Mouse (Mus musculus) mesoderm, embryonic 11.5 days (tissue): ENCODE data around the gene Gm15217.
A peak's percentile ranks its signal among the peaks of the same experiment; 100 is the strongest.

Experiments
- DNase-seq: peaks from one replicate; pipeline ENCODE4 v3.0.0-alpha.2; 2012; ENCODE audit warnings: low read depth, low spot score

Gm15217 gene

GRCm38 (mm10) chr14:46391621-46392170 lies 12.5 kb downstream of the Gm15217 start:
- no peak for DNase-seq

GRCm38 (mm10) chr14:46398091-46398695 lies 19.0 kb downstream of the Gm15217 start:
- peak; percentile 33 for DNase-seq

- no peak for DNase-seq
These were observed 20.7 kb downstream of the Gm15217 start for GRCm38 (mm10) chr14:46399925-46400324.

GRCm38 (mm10) chr14:46408319-46408718 lies 29.1 kb downstream of the Gm15217 start:
- DNase-seq = no peak

GRCm38 (mm10) chr14:46409016-46409415 lies 29.8 kb downstream of the Gm15217 start:
- no peak for DNase-seq

GRCm38 (mm10) chr14:46410557-46411120 lies 31.4 kb downstream of the Gm15217 start:
- no peak for DNase-seq

- DNase-seq = no peak
These were observed 33.3 kb downstream of the Gm15217 start for GRCm38 (mm10) chr14:46412497-46413000.

GRCm38 (mm10) chr14:46418371-46419097 lies 39.3 kb downstream of the Gm15217 start:
- DNase-seq = peak; percentile 34

GRCm38 (mm10) chr14:46419269-46419668 lies 40.1 kb downstream of the Gm15217 start:
- DNase-seq = no peak

- no peak for DNase-seq
These were observed 42.6 kb downstream of the Gm15217 start for GRCm38 (mm10) chr14:46421823-46422222.

- no peak for DNase-seq
These were observed 48.0 kb downstream of the Gm15217 start for GRCm38 (mm10) chr14:46427251-46427650.

GRCm38 (mm10) chr14:46430231-46430630 lies 51.0 kb downstream of the Gm15217 start:
- DNase-seq = no peak
